In genomic region chr5:103910748-103911409, GRCm38 (mm10) we compare ENCODE assay signal across 8 mouse cellular contexts. TPM values are rescaled to one million over a fixed set of nuclear protein-coding genes. Genes with fewer than 3 reads are reported as not detected.
DNase-seq lines count a peak whose midpoint lies in the region; ATAC-seq and TF ChIP-seq lines count a peak whose summit lies in the region.

Klhl8 (minus strand) TSS chr5:103911259.

- peak within 1 kb of the TSS; percentile 86 for H3K9ac ChIP-seq in embryonic facial prominence, embryonic 13.5 days
- H3K9ac ChIP-seq in heart, adult 2 months (ENCODE audit: low read depth, low read length) = peak within 1 kb of the TSS; percentile 98
- peak within 1 kb of the TSS; percentile 74 for H3K9ac ChIP-seq in limb, embryonic 12.5 days (replicated peaks)
- H3K9ac ChIP-seq in midbrain, embryonic 14.5 days (replicated peaks; ENCODE audit: low read length) = peak within 1 kb of the TSS; percentile 91

- intact Hi-C loops in heart, adult 2 months (cut with DNase I) = loop anchor here (10.0 kb wide), 1 partner anchor 554 kb away; no protein-coding TSS in a partner anchor

- H3K9me3 ChIP-seq in embryonic facial prominence, embryonic 13.5 days = no peaks in the 10 kb centered on the region
- no peaks in the 10 kb centered on the region for H3K9me3 ChIP-seq in limb, embryonic 12.5 days
- H3K9me3 ChIP-seq in midbrain, embryonic 14.5 days (ENCODE audit: control insufficient read depth, low read length) = no peaks in the 10 kb centered on the region

- no peak for TF ChIP-seq CTCF in heart, adult 2 months (IDR thresholded peaks at IDR 0.05)

- H3K36me3 ChIP-seq in embryonic facial prominence, embryonic 13.5 days = no peaks in the 10 kb centered on the region
- no peaks in the 10 kb centered on the region; the same call in 1 of the 2 replicates for H3K36me3 ChIP-seq in heart, adult 2 months (ENCODE audit: control insufficient read depth, insufficient read depth, low read length)
- H3K36me3 ChIP-seq in limb, embryonic 12.5 days = no peaks in the 10 kb centered on the region
- H3K36me3 ChIP-seq in midbrain, embryonic 14.5 days (ENCODE audit: control insufficient read depth, insufficient read depth, low read length) = no peaks in the 10 kb centered on the region

- TF ChIP-seq POLR2A in heart, adult 2 months (IDR thresholded peaks at IDR 0.05; ENCODE audit: insufficient read depth, low read depth, low read length) = no peak

- DNase-seq in 3T3-L1 (ENCODE audit: low read depth, low spot score) = peak; percentile 83
- DNase-seq in adrenal gland, postnatal 4 days (ENCODE audit: low spot score in 2 of 2) = peak; percentile 52 to 59
- DNase-seq in heart, adult 2 months = peak; percentile 92 to 94
- peak; percentile 78 to 84 for DNase-seq in kidney, adult 8-10 months
- peak; percentile 97 for DNase-seq in midbrain, embryonic 14.5 days
- peak; percentile 73 for DNase-seq in spleen, adult 12 weeks (ENCODE audit: low spot score)

- WGBS in embryonic facial prominence, embryonic 13.5 days = under 1% methylated on average over 79 of the region's 86 CpGs
- under 1% methylated on average over 86 of the region's 86 CpGs for WGBS in heart, adult 2 months
- under 1% methylated on average over 53 of the region's 86 CpGs for WGBS in limb, embryonic 12.5 days
- WGBS in midbrain, embryonic 14.5 days = under 1% methylated on average over 85 of the region's 86 CpGs

- H3K4me3 ChIP-seq in embryonic facial prominence, embryonic 13.5 days = peak within 1 kb of the TSS; percentile 84
- peak within 1 kb of the TSS; percentile 81 for H3K4me3 ChIP-seq in heart, adult 2 months
- peak within 1 kb of the TSS; percentile 84 for H3K4me3 ChIP-seq in limb, embryonic 12.5 days (replicated peaks)
- peak within 1 kb of the TSS; percentile 84 for H3K4me3 ChIP-seq in midbrain, embryonic 14.5 days (replicated peaks; ENCODE audit: low read depth, low read length)

- peaks cover 16% of the 10 kb centered on the region for H3K4me1 ChIP-seq in embryonic facial prominence, embryonic 13.5 days
- peaks cover 6% of the 10 kb centered on the region for H3K4me1 ChIP-seq in heart, adult 2 months (ENCODE audit: control insufficient read depth, insufficient read depth, low read length)
- peaks cover 9% of the 10 kb centered on the region; the same call in 1 of the 2 replicates for H3K4me1 ChIP-seq in limb, embryonic 12.5 days (replicated peaks)
- 0 out of 2 replicates have a peak, but pooled peaks cover 5% of the 10 kb centered on the region for H3K4me1 ChIP-seq in midbrain, embryonic 14.5 days (ENCODE audit: control insufficient read depth, insufficient read depth, low read length)

- 0 out of 2 replicates have a peak, but pooled peaks cover 7% of the 10 kb centered on the region for H3K27me3 ChIP-seq in embryonic facial prominence, embryonic 13.5 days
- no peaks in the 10 kb centered on the region for H3K27me3 ChIP-seq in heart, adult 2 months (ENCODE audit: control insufficient read depth, insufficient read depth, low read length)
- no peaks in the 10 kb centered on the region for H3K27me3 ChIP-seq in limb, embryonic 12.5 days
- no peaks in the 10 kb centered on the region for H3K27me3 ChIP-seq in midbrain, embryonic 14.5 days (ENCODE audit: control insufficient read depth, insufficient read depth, low read length)

- H3K27ac ChIP-seq in embryonic facial prominence, embryonic 13.5 days = 0 out of 2 replicates have a peak within 1 kb of the TSS, but pooled peaks have one; percentile 28
- peak within 1 kb of the TSS; percentile 87 for H3K27ac ChIP-seq in heart, adult 2 months
- H3K27ac ChIP-seq in limb, embryonic 12.5 days = no peak within 1 kb of the TSS
- peak within 1 kb of the TSS; percentile 84 for H3K27ac ChIP-seq in midbrain, embryonic 14.5 days (replicated peaks; ENCODE audit: low read depth, low read length)

- TF ChIP-seq EP300 in heart, adult 2 months (IDR thresholded peaks at IDR 0.05; ENCODE audit: insufficient read depth, low read depth, low read length) = no peak

- no peaks in the 10 kb centered on the region for H3K79me2 ChIP-seq in heart, adult 2 months (replicated peaks; ENCODE audit: control insufficient read depth, insufficient read depth, low read length)

- H3K4me2 ChIP-seq in embryonic facial prominence, embryonic 13.5 days = peak within 1 kb of the TSS; percentile 75
- H3K4me2 ChIP-seq in limb, embryonic 12.5 days = peak within 1 kb of the TSS; percentile 79
- H3K4me2 ChIP-seq in midbrain, embryonic 14.5 days (ENCODE audit: low read length) = peak within 1 kb of the TSS; percentile 77

- ATAC-seq in embryonic facial prominence, embryonic 13.5 days (ENCODE audit: insufficient number of reproducible peaks, insufficient read depth, low FRiP score, low TSS enrichment, low read depth) = peak; percentile 93
- ATAC-seq in limb, embryonic 12.5 days (ENCODE audit: insufficient number of reproducible peaks, insufficient read depth, low FRiP score, low TSS enrichment, low read depth) = peak; percentile 90
- ATAC-seq in midbrain, embryonic 14.5 days (ENCODE audit: low FRiP score, low TSS enrichment) = peak; percentile 95

RNA-seq across cellular contexts. Expression of gene Klhl8, which starts in this region (rescaled TPM):
- 10 to 100 TPM; 18.7 to 19.3 TPM for total RNA-seq in adrenal gland, postnatal 4 days (2021)
- polyA plus RNA-seq in embryonic facial prominence, embryonic 13.5 days (2015; fragmentation: Nextera tagmentation; extraction: Ambion mirVana) = 15.3 and 17.0 TPM in 2 replicates
- 10 to 100 TPM; 11.0 to 12.1 TPM for total RNA-seq in heart, adult 2 months (2021)
- 7.7 and 16.6 TPM in 2 replicates for polyA plus RNA-seq in heart, adult 2 months (2012; rRNA removed)
- 13.2 and 13.8 TPM in 2 replicates for polyA plus RNA-seq in limb, embryonic 12.5 days (2016; fragmentation: Nextera tagmentation; extraction: Ambion mirVana)
- 35.3 and 47.3 TPM in 2 replicates for polyA plus RNA-seq in midbrain, embryonic 14.5 days (2014; fragmentation: Nextera tagmentation; extraction: Ambion mirVana)
